Mouse (Mus musculus) embryonic fibroblast, embryonic 13.5 days (primary cell): ENCODE results near the gene Thada.

ENCODE experiments used
- CTCF ChIP-seq: IDR thresholded peaks from 2 replicates; pipeline ENCODE4 v1.5.1; 2011; ENCODE audit warnings: mild to moderate bottlenecking, control low read depth, low read length, moderate library complexity, borderline replicate concordance; ENCODE audit not compliant: insufficient read depth
- POLR2A ChIP-seq: IDR thresholded peaks from 2 replicates; pipeline ENCODE4 v1.6.1; 2011; ENCODE audit warnings: low read depth, mild to moderate bottlenecking, control low read depth, low read length, moderate library complexity

DNA sequence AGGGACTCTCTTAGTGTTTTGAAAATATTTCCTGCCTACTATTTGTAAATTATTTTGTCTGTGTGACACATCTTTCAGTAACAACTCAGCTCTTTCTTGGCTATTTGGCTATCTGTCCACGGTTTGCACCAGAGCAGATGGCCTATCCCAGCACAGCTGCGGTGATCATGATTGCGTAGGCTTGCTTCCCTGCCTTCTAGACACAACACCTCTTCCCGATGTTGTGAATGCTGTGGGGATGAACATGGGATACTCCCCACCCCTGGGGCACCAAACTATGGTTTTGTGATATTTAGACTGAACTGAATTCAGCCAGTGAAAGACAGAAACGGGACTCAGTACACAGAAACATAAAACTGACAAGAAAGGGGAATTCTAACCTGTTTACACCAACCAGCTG, 144.7 kb downstream of the Thada start:
- no peak for TF ChIP-seq POLR2A
- TF ChIP-seq CTCF = no peak
